Comparison of ENCODE assay signal across 37 mouse cellular contexts in genomic region chr2:130525480-130525879, GRCm38 (mm10). TPM values are rescaled to one million over a fixed set of nuclear protein-coding genes. Genes with fewer than 3 reads are reported as not detected.
"Had no signal": no experiment of that assay in that cellular context is flagged by ENCODE, and none has a peak within 500 bp of the region (broad histone marks: within the 10 kb centered on the region; RNA-seq: fewer than 3 reads in every experiment).

No protein-coding gene starts in this region.

RNA-seq across cellular contexts. Expression of gene Oxt, which starts 50.5 kb away (rescaled TPM):
- total RNA-seq: heart, postnatal 14 days; heart, postnatal 25 days; heart, postnatal 36 days; heart, postnatal 4 days; hematopoietic stem cell, adult 5-6 weeks; layer of hippocampus, adult 18-20 months; layer of hippocampus, adult 2 months; layer of hippocampus, postnatal 10 days; layer of hippocampus, postnatal 14 days; layer of hippocampus, postnatal 25 days; layer of hippocampus, postnatal 36 days; left cerebral cortex, adult 18-20 months had no signal
- polyA plus RNA-seq: heart, embryonic 12.5 days; heart, embryonic 13.5 days; heart, embryonic 14.5 days; heart, embryonic 15.5 days; heart, embryonic 16.5 days; heart, postnatal 0 days; hindbrain, embryonic 10.5 days; hindbrain, embryonic 11.5 days; hindbrain, embryonic 12.5 days; hindbrain, embryonic 13.5 days; hindbrain, embryonic 14.5 days; hindbrain, embryonic 15.5 days; hindbrain, postnatal 0 days; inflammation-experienced regulatory T-cells, adult 6 months; intestine, embryonic 14.5 days; intestine, embryonic 15.5 days; intestine, embryonic 16.5 days; intestine, postnatal 0 days; kidney, adult 2 months; kidney, embryonic 14.5 days; kidney, embryonic 15.5 days; large intestine, adult 2 months had no signal

RNA-seq across cellular contexts. Expression of gene Avp, which starts 56.9 kb away (rescaled TPM):
- total RNA-seq: hematopoietic stem cell, adult 5-6 weeks; layer of hippocampus, postnatal 10 days had no signal
- polyA plus RNA-seq: heart, embryonic 13.5 days; heart, embryonic 14.5 days; heart, embryonic 15.5 days; heart, embryonic 16.5 days; hindbrain, embryonic 10.5 days; hindbrain, embryonic 11.5 days; hindbrain, embryonic 12.5 days; hindbrain, embryonic 13.5 days; hindbrain, embryonic 14.5 days; hindbrain, embryonic 15.5 days; hindbrain, embryonic 16.5 days; inflammation-experienced regulatory T-cells, adult 6 months; intestine, embryonic 14.5 days; intestine, embryonic 15.5 days; intestine, embryonic 16.5 days; intestine, postnatal 0 days; kidney, adult 2 months; kidney, embryonic 14.5 days; kidney, embryonic 15.5 days; kidney, embryonic 16.5 days; kidney, postnatal 0 days; large intestine, adult 2 months had no signal
